Mouse (Mus musculus): ENCODE measurements around the gene Cldnd1. TPM values are rescaled to one million over a fixed set of nuclear protein-coding genes. Genes with fewer than 3 reads are reported as not detected.

The Cldnd1 gene
- polyA plus RNA-seq, 1 experiment from 2014 or later, result 152 TPM

DNA sequence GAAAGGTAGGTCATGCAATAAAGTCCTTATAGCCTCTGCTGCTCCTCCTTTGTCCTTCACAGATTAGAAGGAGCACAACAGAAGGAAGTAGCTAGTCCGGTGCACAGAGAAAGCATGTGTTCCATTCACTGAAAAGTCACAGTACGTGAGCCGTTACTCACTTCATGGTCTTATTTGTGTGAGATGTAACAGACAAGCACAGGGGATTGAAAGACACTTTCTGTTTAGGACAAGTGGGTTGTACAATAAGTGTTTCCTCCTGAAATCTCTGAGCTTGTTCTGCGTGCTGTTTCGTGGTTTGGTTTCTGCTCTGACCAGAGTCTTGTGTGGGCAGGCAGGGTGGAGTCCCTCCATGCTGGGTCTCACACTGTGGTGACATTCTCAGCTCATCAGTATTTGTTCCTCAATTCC lies 37.4 kb upstream of the Cldnd1 start:
- Histone ChIP-seq H3K9me3 (ENCODE audit: control insufficient read depth, low read length) (no peaks in the 10 kb centered on the region), H3K4me1 (replicated peaks; ENCODE audit: control insufficient read depth, insufficient read depth, low read length) (no peaks in the 10 kb centered on the region), H3K36me3 (replicated peaks; ENCODE audit: control insufficient read depth, insufficient read depth) (no peaks in the 10 kb centered on the region), H3K27ac (no peak overlapping the region), H3K27me3 (ENCODE audit: control insufficient read depth, insufficient read depth, low read length) (no peaks in the 10 kb centered on the region), H3K9ac (no peak overlapping the region), H3K4me2 (replicated peaks) (no peak overlapping the region), H3K4me3 (replicated peaks; ENCODE audit: low read length) (no peak overlapping the region)
- no peak for DNase-seq (ENCODE audit: low spot score)
- WGBS, result 92% methylated on average over 5 of the region's 5 CpGs
- ATAC-seq (ENCODE audit: low FRiP score), result no peak

GRCm38 (mm10) chr16:58694091-58694490 lies 33.6 kb upstream of the Cldnd1 start:
- DNase-seq (ENCODE audit: low spot score), result no peak
- H3K4me3 ChIP-seq (replicated peaks; ENCODE audit: low read length), result no peak overlapping the region
- no peak overlapping the region for H3K9ac ChIP-seq

DNA sequence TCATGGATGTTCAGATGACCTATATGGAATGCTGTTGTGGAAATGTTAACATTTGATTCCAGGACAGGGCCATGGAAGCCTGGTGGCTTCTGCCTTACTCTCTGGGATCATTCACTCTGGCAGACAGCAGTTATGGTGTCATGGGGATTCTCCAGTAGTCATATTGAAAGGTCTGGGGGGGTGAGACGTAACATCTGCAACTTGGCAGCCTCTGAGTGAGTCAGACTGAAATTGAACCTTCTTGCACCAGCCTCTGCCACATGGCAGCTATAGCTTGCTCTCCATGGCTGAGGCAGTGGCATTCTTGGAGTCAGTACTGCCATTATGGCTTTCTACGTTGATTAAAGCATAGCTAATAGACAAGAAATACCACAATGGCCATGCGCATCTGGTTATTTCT lies 30.9 kb upstream of the Cldnd1 start:
- H3K4me3 ChIP-seq (replicated peaks; ENCODE audit: low read length), result no peak overlapping the region
- DNase-seq (ENCODE audit: low spot score) (no peak), ATAC-seq (ENCODE audit: low FRiP score) (no peak)
- no peaks in the 10 kb centered on the region for H3K9me3 ChIP-seq (ENCODE audit: control insufficient read depth, low read length)
- H3K9ac ChIP-seq, result no peak overlapping the region
- no peak overlapping the region for H3K4me2 ChIP-seq (replicated peaks)
- no peak overlapping the region for H3K27ac ChIP-seq
- H3K4me1 ChIP-seq (replicated peaks; ENCODE audit: control insufficient read depth, insufficient read depth, low read length), result no peaks in the 10 kb centered on the region
- H3K36me3 ChIP-seq (replicated peaks; ENCODE audit: control insufficient read depth, insufficient read depth), result no peaks in the 10 kb centered on the region
- WGBS, result 87% methylated on average over 3 of the region's 3 CpGs
- H3K27me3 ChIP-seq (ENCODE audit: control insufficient read depth, insufficient read depth, low read length), result no peaks in the 10 kb centered on the region

More at GRCm38 (mm10) chr16:58694091-58694490, 33.6 kb upstream of the Cldnd1 start:
- Histone ChIP-seq H3K4me1 (replicated peaks; ENCODE audit: control insufficient read depth, insufficient read depth, low read length) (no peaks in the 10 kb centered on the region), H3K9me3 (ENCODE audit: control insufficient read depth, low read length) (no peaks in the 10 kb centered on the region), H3K27me3 (ENCODE audit: control insufficient read depth, insufficient read depth, low read length) (no peaks in the 10 kb centered on the region), H3K36me3 (replicated peaks; ENCODE audit: control insufficient read depth, insufficient read depth) (no peaks in the 10 kb centered on the region), H3K27ac (no peak overlapping the region), H3K4me2 (replicated peaks) (no peak overlapping the region)
- ATAC-seq (ENCODE audit: low FRiP score), result no peak
- 92% methylated on average over 5 of the region's 5 CpGs for WGBS

GRCm38 (mm10) chr16:58697261-58697660 lies 30.4 kb upstream of the Cldnd1 start:
- no peak overlapping the region for H3K9ac ChIP-seq
- H3K27me3 ChIP-seq (ENCODE audit: control insufficient read depth, insufficient read depth, low read length), result no peaks in the 10 kb centered on the region
- no peak overlapping the region for H3K4me3 ChIP-seq (replicated peaks; ENCODE audit: low read length)
- no peak overlapping the region for H3K27ac ChIP-seq
- no peaks in the 10 kb centered on the region for H3K36me3 ChIP-seq (replicated peaks; ENCODE audit: control insufficient read depth, insufficient read depth)
- DNase-seq (ENCODE audit: low spot score) (no peak), ATAC-seq (ENCODE audit: low FRiP score) (no peak)
- H3K4me1 ChIP-seq (replicated peaks; ENCODE audit: control insufficient read depth, insufficient read depth, low read length), result no peaks in the 10 kb centered on the region
- H3K9me3 ChIP-seq (ENCODE audit: control insufficient read depth, low read length), result no peaks in the 10 kb centered on the region
- 96% methylated on average over 1 of the region's 1 CpGs for WGBS
- no peak overlapping the region for H3K4me2 ChIP-seq (replicated peaks)

GRCm38 (mm10) chr16:58700174-58700573 lies 27.5 kb upstream of the Cldnd1 start:
- Histone ChIP-seq H3K36me3 (replicated peaks; ENCODE audit: control insufficient read depth, insufficient read depth) (no peaks in the 10 kb centered on the region), H3K4me1 (replicated peaks; ENCODE audit: control insufficient read depth, insufficient read depth, low read length) (no peaks in the 10 kb centered on the region), H3K4me2 (replicated peaks) (no peak overlapping the region), H3K27me3 (ENCODE audit: control insufficient read depth, insufficient read depth, low read length) (no peaks in the 10 kb centered on the region), H3K27ac (no peak overlapping the region), H3K9me3 (ENCODE audit: control insufficient read depth, low read length) (no peaks in the 10 kb centered on the region), H3K4me3 (replicated peaks; ENCODE audit: low read length) (no peak overlapping the region), H3K9ac (no peak overlapping the region)
- 84% methylated on average over 6 of the region's 6 CpGs for WGBS
- ATAC-seq (ENCODE audit: low FRiP score), result no peak
- DNase-seq (ENCODE audit: low spot score), result no peak

- ATAC-seq (ENCODE audit: low FRiP score), result no peak
- H3K4me3 ChIP-seq (replicated peaks; ENCODE audit: low read length), result no peak overlapping the region
- no peaks in the 10 kb centered on the region for H3K9me3 ChIP-seq (ENCODE audit: control insufficient read depth, low read length)
- WGBS, result 90% methylated on average over 12 of the region's 12 CpGs
- H3K36me3 ChIP-seq (replicated peaks; ENCODE audit: control insufficient read depth, insufficient read depth), result no peaks in the 10 kb centered on the region
- H3K4me2 ChIP-seq (replicated peaks), result no peak overlapping the region
- H3K27me3 ChIP-seq (ENCODE audit: control insufficient read depth, insufficient read depth, low read length), result no peaks in the 10 kb centered on the region
- no peak overlapping the region for H3K27ac ChIP-seq
- no peak overlapping the region for H3K9ac ChIP-seq
- no peaks in the 10 kb centered on the region for H3K4me1 ChIP-seq (replicated peaks; ENCODE audit: control insufficient read depth, insufficient read depth, low read length)
- DNase-seq (ENCODE audit: low spot score), result no peak
Measured at GRCm38 (mm10) chr16:58700816-58701424, 26.8 kb upstream of the Cldnd1 start.

DNA sequence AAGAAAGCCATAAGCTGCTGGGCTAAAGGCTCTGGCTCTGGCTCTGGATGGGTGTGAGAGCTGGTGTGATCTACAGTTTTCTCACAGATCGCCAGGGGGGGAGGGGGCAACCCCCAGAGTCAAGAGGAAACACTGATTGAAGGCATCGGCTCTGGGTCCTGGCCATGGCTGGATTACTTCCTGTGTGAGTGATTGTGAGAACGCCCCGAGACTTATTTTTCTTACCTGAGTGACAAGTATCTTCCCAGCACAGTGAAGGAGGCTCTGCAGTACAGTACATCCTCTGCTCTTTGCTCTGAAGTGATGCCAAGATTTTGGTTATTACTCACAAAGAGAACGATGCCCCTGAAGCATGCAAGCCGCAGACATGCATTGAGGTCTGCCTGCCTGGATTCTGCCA lies 25.9 kb upstream of the Cldnd1 start:
- no peak for DNase-seq (ENCODE audit: low spot score)
- no peaks in the 10 kb centered on the region for H3K27me3 ChIP-seq (ENCODE audit: control insufficient read depth, insufficient read depth, low read length)
- no peaks in the 10 kb centered on the region for H3K9me3 ChIP-seq (ENCODE audit: control insufficient read depth, low read length)
- H3K36me3 ChIP-seq (replicated peaks; ENCODE audit: control insufficient read depth, insufficient read depth), result no peaks in the 10 kb centered on the region
- 73% methylated on average over 6 of the region's 6 CpGs for WGBS
- H3K27ac ChIP-seq, result no peak overlapping the region
- H3K9ac ChIP-seq, result no peak overlapping the region
- no peak for ATAC-seq (ENCODE audit: low FRiP score)
- H3K4me1 ChIP-seq (replicated peaks; ENCODE audit: control insufficient read depth, insufficient read depth, low read length), result no peaks in the 10 kb centered on the region
- H3K4me3 ChIP-seq (replicated peaks; ENCODE audit: low read length), result no peak overlapping the region
- no peak overlapping the region for H3K4me2 ChIP-seq (replicated peaks)

GRCm38 (mm10) chr16:58702329-58702932 lies 25.3 kb upstream of the Cldnd1 start:
- WGBS, result 85% methylated on average over 10 of the region's 10 CpGs
- no peak overlapping the region for H3K4me2 ChIP-seq (replicated peaks)
- no peak overlapping the region for H3K27ac ChIP-seq
- no peaks in the 10 kb centered on the region for H3K4me1 ChIP-seq (replicated peaks; ENCODE audit: control insufficient read depth, insufficient read depth, low read length)
- no peaks in the 10 kb centered on the region for H3K9me3 ChIP-seq (ENCODE audit: control insufficient read depth, low read length)
- DNase-seq (ENCODE audit: low spot score) (no peak), ATAC-seq (ENCODE audit: low FRiP score) (no peak)
- H3K9ac ChIP-seq, result no peak overlapping the region
- no peaks in the 10 kb centered on the region for H3K36me3 ChIP-seq (replicated peaks; ENCODE audit: control insufficient read depth, insufficient read depth)
- H3K4me3 ChIP-seq (replicated peaks; ENCODE audit: low read length), result no peak overlapping the region
- H3K27me3 ChIP-seq (ENCODE audit: control insufficient read depth, insufficient read depth, low read length), result no peaks in the 10 kb centered on the region

DNA sequence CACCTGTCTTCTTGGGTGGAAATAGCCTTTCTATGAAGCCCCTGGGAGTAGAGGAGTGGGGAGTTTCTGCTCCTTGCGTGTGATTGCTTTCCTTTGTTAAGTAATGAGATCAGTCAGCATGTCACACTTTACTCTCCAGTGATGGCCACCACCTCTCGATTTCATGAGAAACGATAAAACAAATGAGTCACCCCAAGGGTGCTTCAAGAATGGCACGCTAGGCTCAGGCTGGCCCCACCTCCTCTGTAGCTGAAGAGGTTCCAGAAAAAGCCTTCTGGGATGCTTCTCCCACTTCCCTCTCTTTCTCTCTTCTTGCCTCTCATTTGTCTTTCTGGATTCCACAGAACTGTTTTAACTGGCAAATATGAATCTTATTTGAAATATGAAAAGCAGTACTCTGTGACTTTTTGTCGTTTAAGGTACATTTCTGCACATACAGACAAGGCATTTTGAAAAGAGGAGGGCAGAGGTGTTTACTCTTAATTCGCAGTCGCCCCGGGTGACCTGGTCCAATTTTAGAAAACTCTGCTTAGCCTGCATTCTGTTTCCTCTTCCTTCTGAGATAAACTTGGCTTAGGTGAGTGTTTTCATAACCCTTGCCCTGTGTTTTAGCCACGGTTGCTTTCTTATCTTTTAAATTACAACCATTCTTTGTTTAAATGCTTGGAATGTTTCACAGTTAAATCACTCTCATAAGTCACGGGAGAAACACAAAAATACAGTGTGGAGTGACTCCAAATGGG lies 24.2 kb upstream of the Cldnd1 start:
- no peak for ATAC-seq (ENCODE audit: low FRiP score)
- H3K9me3 ChIP-seq (ENCODE audit: control insufficient read depth, low read length), result no peaks in the 10 kb centered on the region
- H3K4me2 ChIP-seq (replicated peaks), result no peak overlapping the region
- no peak overlapping the region for H3K4me3 ChIP-seq (replicated peaks; ENCODE audit: low read length)
- 53% methylated on average over 10 of the region's 10 CpGs for WGBS
- H3K36me3 ChIP-seq (replicated peaks; ENCODE audit: control insufficient read depth, insufficient read depth), result no peaks in the 10 kb centered on the region
- H3K4me1 ChIP-seq (replicated peaks; ENCODE audit: control insufficient read depth, insufficient read depth, low read length), result no peaks in the 10 kb centered on the region
- H3K27ac ChIP-seq, result no peak overlapping the region
- H3K9ac ChIP-seq, result no peak overlapping the region
- no peak for DNase-seq (ENCODE audit: low spot score)
- no peaks in the 10 kb centered on the region for H3K27me3 ChIP-seq (ENCODE audit: control insufficient read depth, insufficient read depth, low read length)
